Mouse (Mus musculus) fibroblast of lung, adult 2 months (primary cell): ENCODE data around the gene Tmem212.

Source experiments
- DNase-seq: peaks from one replicate; pipeline ENCODE4 v3.0.0-alpha.2; 2011; ENCODE audit warnings: low read depth

The Tmem212 gene

GRCm38 (mm10) chr3:27899012-27899726 is 3.0 kb upstream of the Tmem212 start:
- peak; percentile 42 for DNase-seq

GRCm38 (mm10) chr3:27898178-27898577 is 2.0 kb upstream of the Tmem212 start:
- no peak for DNase-seq

GRCm38 (mm10) chr3:27886578-27886977 is 9.6 kb downstream of the Tmem212 start:
- peak; percentile 40 for DNase-seq

- no peak for DNase-seq
These were observed 10.6 kb downstream of the Tmem212 start for GRCm38 (mm10) chr3:27885585-27885984.

GRCm38 (mm10) chr3:27881897-27882835 is 14.0 kb downstream of the Tmem212 start:
- peak; percentile 70 for DNase-seq

GRCm38 (mm10) chr3:27878854-27879610 is 17.1 kb downstream of the Tmem212 start:
- DNase-seq = no peak

- no peak for DNase-seq
These were observed 22.7 kb downstream of the Tmem212 start for GRCm38 (mm10) chr3:27873268-27874073.

- no peak for DNase-seq
These were observed 23.7 kb downstream of the Tmem212 start for GRCm38 (mm10) chr3:27872429-27872828.

GRCm38 (mm10) chr3:27871891-27872290 is 24.3 kb downstream of the Tmem212 start:
- DNase-seq = no peak

GRCm38 (mm10) chr3:27871371-27871770 is 24.8 kb downstream of the Tmem212 start:
- no peak for DNase-seq

- no peak for DNase-seq
These were observed 27.5 kb downstream of the Tmem212 start for GRCm38 (mm10) chr3:27868681-27869080.

- no peak for DNase-seq
These were observed 28.4 kb downstream of the Tmem212 start for GRCm38 (mm10) chr3:27867731-27868130.

GRCm38 (mm10) chr3:27862821-27863740 is 33.1 kb downstream of the Tmem212 start:
- peak; percentile 85 for DNase-seq

- no peak for DNase-seq
These were observed 34.6 kb downstream of the Tmem212 start for GRCm38 (mm10) chr3:27861601-27862000.

- DNase-seq = no peak
These were observed 35.1 kb downstream of the Tmem212 start for GRCm38 (mm10) chr3:27861086-27861485.

- DNase-seq = no peak
These were observed 37.0 kb downstream of the Tmem212 start for GRCm38 (mm10) chr3:27859161-27859561.

- no peak for DNase-seq
These were observed 37.6 kb downstream of the Tmem212 start for GRCm38 (mm10) chr3:27858441-27859115.

GRCm38 (mm10) chr3:27856288-27856687 is 39.9 kb downstream of the Tmem212 start:
- no peak for DNase-seq

GRCm38 (mm10) chr3:27854431-27855180 is 41.6 kb downstream of the Tmem212 start:
- no peak for DNase-seq
